Mouse (Mus musculus): ENCODE data around the gene Ky.

GRCm38 (mm10) chr9:102477767-102478450, 27.6 kb upstream of the Ky start:
- TF ChIP-seq CTCF (IDR thresholded peaks at IDR 0.05; ENCODE audit: extremely low read depth, insufficient read depth, insufficient read length, insufficient replicate concordance) (no peak), POLR2A (IDR thresholded peaks at IDR 0.05; ENCODE audit: low read depth, low read length) (no peak)

Data from spleen, adult 2 months (tissue).